ENCODE assay signal across 8 mouse cellular contexts in genomic region chr6:31176368-31176767, GRCm38 (mm10).
DNase-seq lines count a peak whose midpoint lies in the region; ATAC-seq and TF ChIP-seq lines count a peak whose summit lies in the region.

No protein-coding gene starts in this region.

- H3K27ac ChIP-seq in olfactory bulb, adult 2 months (ENCODE audit: insufficient read depth, low read depth, low read length): no peak overlapping the region

- 0 out of 2 replicates have a peak, but pooled peaks have one; percentile 26 for TF ChIP-seq CTCF in olfactory bulb, adult 2 months (IDR thresholded peaks at IDR 0.05; ENCODE audit: insufficient read depth, low read depth, low read length)

- H3K4me1 ChIP-seq in olfactory bulb, adult 2 months (ENCODE audit: control insufficient read depth, insufficient read depth, low read length): peaks cover 20% of the 10 kb centered on the region

- 49% methylated on average over 8 of the region's 8 CpGs for WGBS in olfactory bulb, adult 2 months

- intact Hi-C loops in gastrocnemius, postnatal 14 days (cut with DNase I; ENCODE audit: low total_unique reads): loop anchor here (2.0 kb wide), 1 partner anchor 102 kb away; no protein-coding TSS in a partner anchor
- intact Hi-C loops in gastrocnemius, postnatal 36 days (cut with DNase I): loop anchor here (5.0 kb wide), 1 partner anchor 99 kb away; no protein-coding TSS in a partner anchor

- no peak for TF ChIP-seq POLR2A in olfactory bulb, adult 2 months (IDR thresholded peaks at IDR 0.05; ENCODE audit: insufficient read depth, low read depth, low read length)

- peak; percentile 52; the same call in 1 of the 2 replicates for ATAC-seq in erythroid progenitor cell, adult 5-6 weeks (replicated peaks; ENCODE audit: low FRiP score, poor library complexity, severe bottlenecking)

- DNase-seq in gastrocnemius, postnatal 14 days: peak; percentile 31
- no peak for DNase-seq in gastrocnemius, postnatal 36 days
- peak; percentile 41 for DNase-seq in right cerebral cortex, postnatal 14 days
- no peak for DNase-seq in right cerebral cortex, adult 18-20 months
- DNase-seq in urinary bladder, postnatal 25 days (ENCODE audit: low spot score): no peak
- DNase-seq in right cerebral cortex, postnatal 25 days: no peak

- H3K4me3 ChIP-seq in olfactory bulb, adult 2 months (ENCODE audit: insufficient read depth, low read depth, low read length): no peak overlapping the region

Comparison
In these comparisons a context has a peak if more than half of its experiments do, and no peak if none do; other contexts are left out.
1. DNase-seq: peak in gastrocnemius, postnatal 14 days (single experiment) and right cerebral cortex, postnatal 14 days (single experiment); none in gastrocnemius, postnatal 36 days (0 of 2), right cerebral cortex, adult 18-20 months (single experiment), urinary bladder, postnatal 25 days (single experiment) and right cerebral cortex, postnatal 25 days (single experiment).